Mouse (Mus musculus) cerebral cortex, adult 2 months (tissue): Measurements from ENCODE around the gene Fam169a.

Experiments used
- WGBS: fragments of 180-500 bp; shearing (Covaris S2); methylation state at CpG from one replicate; pipeline ENCODE4 v1.1.7; 2018; 5-methylcytosine and 5-hydroxymethylcytosine counted together

Gene Fam169a

GRCm38 (mm10) chr13:97080201-97080600 lies 13.1 kb downstream of the Fam169a start:
- WGBS: 66% methylated on average over 2 of the region's 2 CpGs

- WGBS: 81% methylated on average over 3 of the region's 3 CpGs
Observed at GRCm38 (mm10) chr13:97080615-97081014, 13.5 kb downstream of the Fam169a start.

DNA sequence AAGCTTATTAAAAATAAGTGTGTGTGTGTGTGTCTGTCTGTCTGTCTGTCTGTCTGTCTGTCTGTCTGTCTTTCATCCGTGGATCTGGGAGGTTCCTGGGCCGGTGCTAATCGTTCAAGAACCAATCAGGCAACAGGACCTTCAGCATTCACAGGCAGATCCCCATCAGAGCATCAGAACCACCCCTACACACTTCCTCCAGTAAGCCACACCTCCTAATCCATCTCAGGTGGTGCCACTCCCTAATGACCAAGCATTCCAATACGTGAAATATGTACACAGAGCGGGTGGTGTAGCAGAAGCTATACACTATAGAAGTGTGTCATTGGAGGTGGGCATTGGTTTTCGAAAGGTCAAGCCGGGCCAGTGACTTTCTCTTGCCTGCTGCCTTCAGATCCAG lies 15.3 kb downstream of the Fam169a start:
- 92% methylated on average over 7 of the region's 7 CpGs for WGBS

GRCm38 (mm10) chr13:97086316-97086715 lies 19.2 kb downstream of the Fam169a start:
- 81% methylated on average over 9 of the region's 9 CpGs for WGBS

GRCm38 (mm10) chr13:97087421-97087820 lies 20.3 kb downstream of the Fam169a start:
- 90% methylated on average over 6 of the region's 6 CpGs for WGBS

- 80% methylated on average over 3 of the region's 3 CpGs for WGBS
Observed at GRCm38 (mm10) chr13:97088183-97088582, 21.1 kb downstream of the Fam169a start.

DNA sequence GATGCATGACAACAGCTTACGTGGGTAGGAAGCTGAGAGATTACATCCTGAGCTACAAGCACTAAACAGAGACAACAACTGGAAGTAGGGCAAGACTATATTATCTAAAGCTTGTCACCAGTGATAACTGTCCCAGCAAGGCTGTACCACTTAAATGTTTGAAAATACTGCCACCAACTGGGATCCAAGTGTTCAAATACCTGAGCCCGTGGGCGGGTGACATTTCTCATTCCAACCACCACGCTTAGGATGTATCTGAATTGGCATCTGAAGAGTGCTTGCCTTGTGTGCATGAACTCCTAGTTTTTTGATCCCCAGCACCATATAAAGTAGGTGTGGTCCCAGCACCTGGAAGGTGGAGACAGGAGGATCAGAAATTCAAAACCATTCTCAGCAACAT lies 28.6 kb downstream of the Fam169a start:
- WGBS: 74% methylated on average over 4 of the region's 4 CpGs

GRCm38 (mm10) chr13:97099187-97099852 lies 32.2 kb downstream of the Fam169a start, which contains the start of gene Gm6169:
Gene Gm6169 (minus strand): TSS chr13:97099237.
- 63% methylated on average over 22 of the region's 22 CpGs for WGBS

GRCm38 (mm10) chr13:97104996-97105395 lies 37.9 kb downstream of the Fam169a start:
- 62% methylated on average over 7 of the region's 7 CpGs for WGBS

DNA sequence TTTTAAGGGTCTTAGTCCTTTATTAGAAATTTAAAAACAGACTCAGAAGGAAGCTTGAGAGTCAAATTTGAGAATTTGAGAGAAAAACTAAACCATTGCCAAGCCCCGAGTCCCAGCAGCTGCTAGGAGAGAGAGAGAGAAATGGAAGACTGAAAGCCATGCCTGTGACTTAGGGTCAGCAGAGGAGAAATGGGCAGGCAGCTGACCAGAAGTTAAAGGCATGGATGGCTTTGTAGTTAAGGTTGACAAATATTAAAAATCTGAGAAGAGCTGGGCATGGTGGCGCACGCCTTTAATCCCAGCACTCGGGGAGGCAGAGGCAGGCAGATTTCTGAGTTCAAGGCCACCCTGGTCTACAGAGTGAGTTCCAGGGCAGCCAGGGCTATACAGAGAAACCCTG lies 40.6 kb downstream of the Fam169a start:
- WGBS: 84% methylated on average over 4 of the region's 4 CpGs

GRCm38 (mm10) chr13:97109046-97109445 lies 42.0 kb downstream of the Fam169a start:
- WGBS: 75% methylated on average over 4 of the region's 4 CpGs

DNA sequence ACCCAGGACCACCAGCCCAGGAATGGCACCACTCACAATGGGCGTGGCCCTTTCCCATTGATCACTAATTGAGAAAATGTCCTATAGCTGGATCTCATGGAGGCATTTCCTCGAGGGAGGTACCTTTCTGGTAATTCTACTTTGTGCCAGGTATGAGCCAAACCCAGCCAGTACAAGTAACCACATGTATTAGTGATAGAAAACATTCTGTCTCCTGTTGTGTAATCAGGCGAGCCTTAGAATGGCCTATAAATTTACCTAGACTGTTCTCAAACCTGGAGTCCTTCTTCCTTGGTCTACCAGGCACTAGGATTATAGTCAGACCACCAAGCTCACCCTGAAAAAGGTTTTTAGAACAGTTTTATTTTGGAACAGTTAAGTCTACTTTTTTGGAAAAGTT lies 54.3 kb downstream of the Fam169a start:
- WGBS: 78% methylated on average over 3 of the region's 3 CpGs

- 84% methylated on average over 3 of the region's 4 CpGs for WGBS
Observed at GRCm38 (mm10) chr13:97129654-97130053, 62.6 kb downstream of the Fam169a start.

DNA sequence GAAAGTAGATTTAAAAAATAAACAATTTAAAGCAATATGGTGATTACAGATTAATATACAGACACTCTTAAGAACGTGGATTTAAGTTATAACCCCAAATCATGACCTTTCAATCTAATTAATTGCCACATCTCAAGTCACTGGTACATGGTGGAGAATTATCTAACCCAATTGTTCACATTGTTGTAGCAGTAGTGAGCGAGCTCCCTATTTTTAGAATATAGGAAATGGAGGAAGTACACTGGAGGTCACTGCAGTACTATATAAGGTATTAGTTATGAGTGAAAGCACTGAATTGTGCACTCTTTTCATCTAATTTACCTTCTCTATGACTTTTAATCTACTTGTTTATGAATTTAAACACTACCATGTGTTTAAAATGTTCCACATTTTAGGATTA lies 63.3 kb downstream of the Fam169a start:
- WGBS: no CpG with 5 or more reads among the region's 2 CpGs

- under 1% methylated on average over 57 of the region's 57 CpGs for WGBS
Observed at GRCm38 (mm10) chr13:97137466-97138400, 70.6 kb downstream of the Fam169a start, which contains the start of the genes Gfm2 and Nsa2. Gene Gfm2 (plus strand): TSS chr13:97137937. Gene Nsa2 (minus strand): TSS chr13:97137937.

- WGBS: 30% methylated on average over 8 of the region's 8 CpGs
Observed at GRCm38 (mm10) chr13:97138404-97138931, 71.4 kb downstream of the Fam169a start.

DNA sequence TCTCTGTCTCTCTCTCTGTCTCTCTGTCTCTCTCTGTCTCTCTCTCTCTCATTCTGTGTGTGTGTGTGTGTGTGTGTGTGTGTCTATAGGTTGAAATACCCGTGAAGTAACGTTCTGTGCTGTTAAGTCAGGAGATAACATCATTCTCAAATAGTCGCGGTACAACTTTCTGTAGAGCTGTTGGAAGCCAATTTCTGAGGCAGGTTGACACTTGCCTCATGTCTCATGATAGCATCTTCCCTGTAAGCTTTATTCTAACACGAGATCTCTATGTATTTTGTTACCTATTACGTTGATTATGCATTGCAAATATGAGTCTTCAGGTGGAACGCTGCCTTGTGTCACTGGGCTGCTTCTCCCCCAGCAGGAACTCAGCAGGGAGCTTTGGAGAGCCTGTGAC lies 75.2 kb downstream of the Fam169a start:
- WGBS: 83% methylated on average over 7 of the region's 7 CpGs

DNA sequence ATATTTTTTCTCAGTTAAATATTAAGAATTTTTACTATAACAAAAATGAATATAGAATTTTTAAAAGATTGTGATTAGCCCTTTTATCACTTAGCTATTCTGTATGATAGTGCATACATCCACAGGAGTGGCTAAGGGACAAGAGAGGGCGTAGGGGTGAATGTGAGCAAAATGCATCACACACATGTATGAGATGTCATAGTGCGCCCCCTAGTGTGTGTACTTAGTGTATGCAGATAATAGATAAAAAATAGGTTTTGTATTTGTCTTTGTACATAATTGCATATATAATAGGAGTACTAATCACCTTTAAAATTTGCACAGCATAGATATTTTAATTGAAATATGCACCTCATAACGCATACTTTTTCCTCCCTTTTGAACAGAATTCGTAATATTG lies 78.7 kb downstream of the Fam169a start:
- 59% methylated on average over 4 of the region's 4 CpGs for WGBS

DNA sequence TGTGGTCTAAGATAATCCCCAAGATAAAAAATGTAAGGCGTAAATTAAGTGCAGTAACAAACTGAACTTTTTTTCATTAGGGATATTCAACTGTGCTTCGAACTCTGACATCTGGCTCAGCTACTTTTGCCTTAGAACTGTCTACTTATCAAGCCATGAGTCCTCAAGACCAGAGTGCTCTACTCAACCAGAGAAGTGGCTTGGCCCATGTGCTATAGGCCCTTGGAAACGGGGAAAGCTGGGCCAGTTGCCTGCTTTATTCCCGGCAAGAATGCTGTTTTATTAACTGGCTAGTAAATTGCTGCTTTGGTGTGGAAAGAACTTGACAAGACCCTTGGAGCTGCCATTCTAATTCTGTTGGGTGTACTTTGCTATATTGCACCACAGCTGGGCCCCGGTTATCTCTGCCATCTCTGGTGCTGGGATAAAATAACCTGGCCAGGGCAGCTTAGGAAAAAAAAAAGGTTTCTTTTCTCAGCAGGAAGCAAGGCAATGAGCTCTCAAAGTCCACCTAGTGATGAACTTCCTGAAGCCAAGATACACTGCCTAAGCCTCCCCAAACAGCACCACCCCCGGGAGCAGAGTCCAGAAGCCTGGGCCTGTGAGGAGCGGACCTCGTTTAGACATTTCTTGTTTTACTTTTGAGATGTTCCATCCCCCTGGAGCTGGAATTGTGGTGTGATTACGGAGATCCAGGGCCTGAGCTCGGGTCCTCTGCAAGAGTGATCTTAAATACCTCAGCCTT lies 108.6 kb downstream of the Fam169a start:
- 76% methylated on average over 10 of the region's 10 CpGs for WGBS

GRCm38 (mm10) chr13:97176731-97177130 lies 109.6 kb downstream of the Fam169a start:
- WGBS: 57% methylated on average over 5 of the region's 5 CpGs

GRCm38 (mm10) chr13:97178943-97179342 lies 111.9 kb downstream of the Fam169a start:
- WGBS: 76% methylated on average over 7 of the region's 7 CpGs
